Mouse (Mus musculus) midbrain, embryonic 16.5 days (tissue): ENCODE results near the gene Cpm. TPM values are rescaled to one million over a fixed set of nuclear protein-coding genes. Genes with fewer than 3 reads are reported as not detected.

Experiments
- ATAC-seq: fragments of 200-750 bp; cut with Nextera tagmentation; 2 replicates; pipeline ENCODE4 v1.8.0; 2017; ENCODE audit warnings: moderate TSS enrichment
- H3K27ac ChIP-seq: fragments of 300-500 bp; sonication (generic); 2 replicates; pipeline ENCODE4 v1.5.1; 2014; ENCODE audit warnings: mild to moderate bottlenecking, low read length, mixed read lengths
- H3K27me3 ChIP-seq: fragments of 300-500 bp; sonication (generic); 2 replicates; pipeline ENCODE4 v1.6.1; 2014; ENCODE audit warnings: low read depth, low read length, mixed read lengths; ENCODE audit not compliant: control insufficient read depth, insufficient read depth
- H3K36me3 ChIP-seq: fragments of 300-500 bp; sonication (generic); 2 replicates; pipeline ENCODE4 v1.6.1; 2014; ENCODE audit warnings: mild to moderate bottlenecking, low read length, moderate library complexity, mixed read lengths; ENCODE audit not compliant: control insufficient read depth, insufficient read depth
- H3K4me1 ChIP-seq: fragments of 300-500 bp; sonication (generic); 2 replicates; pipeline ENCODE4 v1.6.1; 2014; ENCODE audit warnings: mild to moderate bottlenecking, low read length, mixed read lengths; ENCODE audit not compliant: control insufficient read depth, insufficient read depth
- H3K4me2 ChIP-seq: fragments of 300-500 bp; sonication (generic); 2 replicates; pipeline ENCODE4 v1.6.1; 2014; ENCODE audit warnings: mild to moderate bottlenecking, low read length, mixed read lengths
- H3K4me3 ChIP-seq: fragments of 300-500 bp; sonication (generic); 2 replicates; pipeline ENCODE4 v1.5.1; 2014; ENCODE audit warnings: low read depth, mild to moderate bottlenecking, low read length, moderate library complexity, mixed read lengths
- H3K9ac ChIP-seq: fragments of 300-500 bp; sonication (generic); 2 replicates; pipeline ENCODE4 v1.6.1; 2014; ENCODE audit warnings: low read depth, low read length, mixed read lengths
- H3K9me3 ChIP-seq: fragments of 300-500 bp; sonication (generic); replicated peaks from 2 replicates; pipeline ENCODE4 v1.6.1; 2014; ENCODE audit warnings: mild to moderate bottlenecking, low read length, mixed read lengths; ENCODE audit not compliant: control insufficient read depth, poor library complexity, severe bottlenecking
- WGBS: fragments of 180-500 bp; shearing (Covaris S2); extraction: QIAGEN DNeasy Blood & Tissue Kit; methylation state at CpG from one replicate; pipeline ENCODE4 v1.1.7; 2014; 5-methylcytosine and 5-hydroxymethylcytosine counted together
- polyA plus RNA-seq: library from polyadenylated mRNA; unstranded; fragments of >200 nt; fragmentation: Nextera tagmentation; extraction: Ambion mirVana; gene quantifications from 2 replicates; pipeline ENCODE4 v1.2.1, GENCODE M21; 2015

Gene Cpm
- polyA plus RNA-seq, 1 experiment from 2014 or later = 13.5 TPM

DNA sequence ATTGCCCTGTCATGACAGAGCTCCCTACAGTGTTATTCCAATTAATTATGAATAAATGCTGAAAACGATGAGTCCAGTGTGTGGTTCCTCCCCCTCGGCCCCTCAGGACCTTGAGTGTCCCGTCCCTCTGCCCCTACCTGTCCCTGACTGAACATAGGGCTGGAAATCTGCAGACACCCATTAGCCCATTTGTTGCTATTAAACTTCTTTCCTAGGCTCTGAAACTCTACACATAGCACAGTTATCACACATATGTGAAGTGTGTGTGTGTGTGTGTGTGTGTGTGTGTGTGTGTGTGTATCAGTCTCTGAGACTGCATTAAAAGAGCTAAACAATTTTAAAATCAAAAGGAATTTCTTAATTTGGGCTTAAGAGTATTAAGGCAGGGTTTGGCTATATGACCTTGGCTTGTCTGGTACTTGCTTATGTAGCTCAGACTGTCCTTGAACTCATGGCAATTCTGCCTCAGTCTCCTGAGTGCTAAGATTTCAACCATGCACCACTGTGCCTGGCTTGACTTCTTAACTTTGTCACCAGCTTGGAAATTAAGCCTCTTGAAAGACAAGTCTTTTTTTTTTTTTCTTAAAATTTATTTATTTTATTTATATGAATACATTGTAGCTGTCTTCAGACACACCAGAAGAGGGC is 28.5 kb downstream of the Cpm start:
- ATAC-seq = no peak
- WGBS = 80% methylated on average over 3 of the region's 3 CpGs

DNA sequence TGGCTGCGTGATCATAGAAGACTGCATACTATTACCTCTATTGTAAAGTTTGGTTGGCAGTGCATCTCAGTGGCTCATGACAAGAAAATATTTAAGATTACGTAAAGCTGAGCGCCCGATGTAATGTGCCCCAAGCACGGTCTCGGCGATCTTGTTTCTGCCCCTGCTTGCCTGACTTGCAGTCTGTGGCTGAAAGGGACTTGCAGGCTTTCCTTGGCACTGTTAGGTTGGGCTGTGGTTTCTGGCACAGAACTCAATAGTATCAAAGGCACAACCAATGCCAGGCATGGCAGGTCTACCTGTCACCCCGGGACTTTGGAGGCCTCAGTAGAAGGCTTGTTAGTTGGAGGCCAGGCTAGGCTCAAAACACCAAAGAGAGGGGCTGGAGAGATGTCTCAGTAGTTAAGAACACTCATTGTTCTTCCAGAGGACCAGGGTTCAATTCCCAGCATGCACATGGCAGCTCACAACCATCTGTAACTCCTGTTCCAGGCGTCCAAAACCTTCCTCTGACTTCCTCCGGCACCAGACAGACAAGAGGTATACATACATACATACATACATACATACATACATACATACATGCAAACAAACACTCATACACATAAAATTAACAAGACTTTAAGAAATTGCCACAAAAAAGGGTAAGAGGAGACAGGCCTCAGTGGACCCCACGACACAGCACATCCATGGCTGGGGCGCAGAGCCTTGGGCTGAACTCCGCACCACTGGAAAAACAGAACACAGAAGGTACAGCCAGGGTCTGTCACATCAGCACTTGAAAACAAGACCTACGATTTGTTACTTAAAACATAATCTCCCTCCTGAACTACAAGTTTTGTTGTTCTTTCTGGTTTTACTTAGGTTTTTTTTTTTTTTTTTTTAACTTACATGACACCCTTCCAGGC is 29.5 kb downstream of the Cpm start:
- Histone ChIP-seq H3K9me3 (no peaks in the 10 kb centered on the region), H3K9ac (no peak overlapping the region), H3K4me2 (no peak overlapping the region), H3K27ac (no peak overlapping the region), H3K4me3 (no peak overlapping the region), H3K4me1 (no peaks in the 10 kb centered on the region), H3K27me3 (no peaks in the 10 kb centered on the region), H3K36me3 (no peaks in the 10 kb centered on the region)
- ATAC-seq = no peak
- WGBS = 95% methylated on average over 14 of the region's 14 CpGs

More for the DNA sequence above, 28.5 kb downstream of the Cpm start:
- Histone ChIP-seq H3K9ac (no peak overlapping the region), H3K36me3 (no peaks in the 10 kb centered on the region), H3K4me2 (no peak overlapping the region), H3K27ac (no peak overlapping the region), H3K4me3 (no peak overlapping the region), H3K27me3 (no peaks in the 10 kb centered on the region), H3K9me3 (no peaks in the 10 kb centered on the region), H3K4me1 (no peaks in the 10 kb centered on the region)

DNA sequence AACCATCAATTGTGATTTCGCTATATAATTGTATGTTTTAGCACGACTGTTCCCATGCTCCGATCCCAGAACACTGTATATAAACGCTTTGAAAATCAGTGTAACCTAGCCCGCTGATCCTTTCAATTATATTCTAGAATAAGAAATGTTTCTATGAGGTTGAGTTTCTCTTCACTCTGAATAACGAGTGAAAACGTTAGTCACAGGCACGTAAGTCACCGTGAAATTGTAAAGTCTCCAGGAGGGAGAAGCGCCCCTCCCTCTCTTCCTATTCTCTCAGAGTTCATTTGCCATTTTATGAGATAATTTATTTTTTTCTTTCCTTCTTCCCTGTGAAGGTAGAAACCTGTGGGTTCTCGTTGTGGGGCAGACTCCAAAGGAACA is 30.1 kb downstream of the Cpm start:
- H3K27me3 ChIP-seq = no peaks in the 10 kb centered on the region
- H3K4me1 ChIP-seq = no peaks in the 10 kb centered on the region
- no peak overlapping the region for H3K9ac ChIP-seq
- H3K27ac ChIP-seq = no peak overlapping the region
- no peak overlapping the region for H3K4me2 ChIP-seq
- H3K36me3 ChIP-seq = no peaks in the 10 kb centered on the region
- 51% methylated on average over 11 of the region's 11 CpGs for WGBS
- H3K9me3 ChIP-seq = no peaks in the 10 kb centered on the region
- ATAC-seq = no peak
- no peak overlapping the region for H3K4me3 ChIP-seq

DNA sequence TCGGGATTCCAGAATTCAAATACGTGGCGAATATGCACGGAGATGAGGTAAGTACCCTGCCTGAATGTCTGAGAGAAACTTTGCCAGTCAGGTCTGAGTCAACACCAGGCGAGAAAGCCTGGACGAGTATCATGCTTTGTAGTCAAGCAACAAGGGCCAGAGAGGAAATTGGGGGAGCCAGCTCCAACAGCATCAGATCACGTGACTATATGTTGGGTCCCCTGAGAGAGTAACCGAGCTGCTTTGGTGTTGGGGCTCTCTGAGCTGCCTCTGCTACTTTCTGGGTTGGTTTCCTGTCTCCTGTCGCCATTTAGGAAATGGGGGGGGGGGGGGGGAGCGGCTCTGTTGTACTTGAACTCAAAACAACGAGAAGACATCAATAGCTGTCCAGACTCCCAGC is 30.5 kb downstream of the Cpm start:
- Histone ChIP-seq H3K9ac (no peak overlapping the region), H3K9me3 (no peaks in the 10 kb centered on the region), H3K4me2 (no peak overlapping the region), H3K27ac (no peak overlapping the region), H3K36me3 (no peaks in the 10 kb centered on the region), H3K27me3 (no peaks in the 10 kb centered on the region), H3K4me3 (no peak overlapping the region), H3K4me1 (no peaks in the 10 kb centered on the region)
- WGBS = 68% methylated on average over 10 of the region's 11 CpGs
- no peak for ATAC-seq

DNA sequence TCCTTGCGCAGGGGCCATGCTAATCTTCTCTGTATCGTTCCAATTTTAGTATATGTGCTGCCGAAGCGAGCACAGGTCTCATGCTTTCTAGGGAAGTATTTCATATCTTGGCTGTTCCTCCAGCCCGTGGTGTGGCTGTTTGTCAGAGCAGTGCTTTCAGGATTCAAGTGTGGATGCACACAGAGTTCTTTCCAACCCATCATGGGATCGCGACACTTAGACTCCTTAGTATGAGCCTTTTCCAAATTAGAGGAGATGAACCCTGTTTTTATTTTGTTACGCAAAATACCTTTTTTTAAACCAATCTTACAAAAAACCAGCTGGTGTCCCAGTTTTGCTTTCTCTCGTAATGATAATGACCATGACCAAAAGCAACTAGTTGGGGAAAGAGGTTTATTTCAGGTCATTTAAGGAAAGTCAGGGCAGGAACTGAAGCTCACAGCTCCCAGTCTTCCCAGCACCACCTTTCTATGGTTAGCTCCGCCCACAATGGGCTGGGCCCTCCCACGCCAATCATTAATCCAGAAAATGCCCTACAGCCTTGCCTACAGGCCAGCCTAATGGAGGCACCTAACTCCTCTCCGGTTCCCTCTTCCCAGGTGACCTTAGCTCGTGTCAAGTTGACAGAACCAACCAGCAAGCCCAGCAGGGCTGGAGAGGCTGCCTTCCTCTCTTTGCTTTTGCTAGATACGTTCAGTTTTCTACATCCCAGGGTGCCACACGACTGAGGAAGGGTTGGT is 33.2 kb downstream of the Cpm start:
- Histone ChIP-seq H3K27ac (no peak overlapping the region), H3K9ac (no peak overlapping the region), H3K27me3 (no peaks in the 10 kb centered on the region), H3K36me3 (no peaks in the 10 kb centered on the region), H3K4me3 (no peak overlapping the region), H3K9me3 (no peaks in the 10 kb centered on the region), H3K4me1 (no peaks in the 10 kb centered on the region), H3K4me2 (no peak overlapping the region)
- ATAC-seq = no peak
- WGBS = 82% methylated on average over 15 of the region's 15 CpGs

DNA sequence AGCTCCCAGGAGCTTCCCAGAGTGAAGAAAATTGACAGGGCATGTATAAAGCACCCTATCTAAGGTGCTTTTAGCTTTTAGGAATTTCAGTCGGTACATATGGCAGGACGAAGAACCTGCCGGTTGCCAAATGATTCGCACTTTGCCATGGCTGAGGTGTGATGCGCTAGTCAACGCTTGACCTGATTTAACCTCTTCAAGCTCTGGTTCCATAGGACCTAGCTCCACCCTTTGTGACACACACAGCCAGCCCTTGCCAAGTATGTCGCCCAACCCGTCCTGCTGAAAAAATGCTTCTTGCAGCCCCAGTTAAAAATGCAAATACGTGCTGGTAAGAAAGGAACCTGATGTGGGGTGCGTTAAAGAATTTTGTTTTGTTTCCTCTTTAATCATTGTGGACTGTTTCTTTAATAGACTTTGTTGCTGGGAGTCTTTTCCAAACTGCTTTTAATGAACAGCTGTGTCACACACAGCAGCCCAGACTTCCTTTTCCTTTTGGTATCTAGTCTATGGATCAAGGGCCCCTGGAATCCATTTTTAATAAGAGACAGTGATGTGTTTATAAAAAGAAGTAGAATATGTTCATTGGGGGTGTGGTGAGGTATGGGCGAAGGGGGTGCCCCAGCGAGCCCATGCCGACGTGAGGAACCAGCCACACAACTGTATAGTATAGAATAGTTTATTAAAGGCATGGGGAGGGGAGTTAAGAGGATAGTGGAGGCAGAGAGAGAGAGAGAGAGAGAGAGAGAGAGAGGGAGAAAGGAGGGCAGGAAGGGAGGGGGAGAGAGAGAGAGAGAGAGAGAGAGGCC is 34.0 kb downstream of the Cpm start:
- H3K9ac ChIP-seq = no peak overlapping the region
- ATAC-seq = no peak
- H3K9me3 ChIP-seq = no peaks in the 10 kb centered on the region
- H3K4me2 ChIP-seq = no peak overlapping the region
- no peak overlapping the region for H3K27ac ChIP-seq
- H3K4me1 ChIP-seq = no peaks in the 10 kb centered on the region
- H3K27me3 ChIP-seq = no peaks in the 10 kb centered on the region
- no peaks in the 10 kb centered on the region for H3K36me3 ChIP-seq
- 83% methylated on average over 14 of the region's 14 CpGs for WGBS
- H3K4me3 ChIP-seq = no peak overlapping the region

DNA sequence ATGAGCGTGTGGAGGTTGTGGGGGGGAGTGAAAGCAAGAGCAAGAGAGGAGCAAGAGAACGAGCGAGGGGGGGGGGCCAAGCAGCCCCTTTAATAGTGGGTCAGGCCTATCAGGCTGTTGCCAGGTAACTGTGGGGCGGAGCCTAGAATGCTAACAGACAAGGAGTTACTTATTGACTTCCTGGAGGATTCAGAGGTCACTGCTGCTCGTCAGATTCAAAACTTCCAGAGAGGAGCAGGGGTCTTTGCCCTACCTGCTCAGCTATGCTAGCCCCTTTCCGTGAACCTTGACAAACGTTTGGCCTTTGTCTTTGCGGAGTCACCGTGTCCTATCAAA is 34.5 kb downstream of the Cpm start:
- WGBS = 22% methylated on average over 9 of the region's 9 CpGs
- Histone ChIP-seq H3K4me1 (no peaks in the 10 kb centered on the region), H3K4me3 (no peak overlapping the region), H3K9me3 (no peaks in the 10 kb centered on the region), H3K27ac (no peak overlapping the region), H3K27me3 (no peaks in the 10 kb centered on the region), H3K9ac (no peak overlapping the region), H3K36me3 (no peaks in the 10 kb centered on the region), H3K4me2 (peak overlapping the region; percentile 8; the same call in 1 of the 2 replicates)
- ATAC-seq = 0 out of 2 replicates have a peak, but pooled peaks have one; percentile 28

DNA sequence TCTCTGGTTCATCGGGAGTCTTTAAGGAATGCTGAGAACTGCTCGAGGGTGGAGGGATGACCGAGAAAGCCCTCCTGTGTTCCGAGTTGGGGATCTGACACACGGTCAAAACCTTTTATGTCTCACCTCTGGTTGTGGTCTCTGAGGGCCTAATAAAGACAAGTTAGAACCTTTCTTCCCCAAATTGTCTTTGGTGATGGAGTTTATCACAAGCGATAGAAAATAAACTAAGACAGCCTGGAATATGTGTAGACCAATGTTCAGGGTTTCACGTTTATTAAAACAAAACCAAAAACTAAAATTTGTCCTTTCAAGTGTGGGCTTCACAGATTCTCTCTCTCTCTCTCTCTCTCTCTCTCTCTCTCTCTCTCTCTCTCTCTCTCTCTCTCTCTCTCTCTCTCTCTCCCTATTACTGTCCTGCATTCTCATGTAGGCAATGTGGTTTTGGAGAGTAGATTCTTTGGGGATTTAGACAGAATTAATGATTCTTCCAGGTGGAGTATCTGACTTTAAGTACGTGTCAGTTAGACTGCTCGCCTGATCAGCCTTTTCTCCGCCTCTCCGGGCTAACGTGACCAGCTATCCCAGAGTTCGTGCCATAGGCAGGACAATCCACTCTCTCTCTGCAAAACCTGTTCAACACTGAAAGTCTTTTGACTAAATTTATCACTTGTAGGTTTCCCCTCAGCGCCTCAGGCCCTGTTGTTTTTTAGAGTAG is 35.1 kb downstream of the Cpm start:
- Histone ChIP-seq H3K4me3 (no peak overlapping the region), H3K27ac (no peak overlapping the region), H3K4me1 (no peaks in the 10 kb centered on the region), H3K27me3 (no peaks in the 10 kb centered on the region), H3K4me2 (peak overlapping the region; percentile 8; the same call in 1 of the 2 replicates), H3K9ac (no peak overlapping the region), H3K36me3 (no peaks in the 10 kb centered on the region), H3K9me3 (no peaks in the 10 kb centered on the region)
- no peak for ATAC-seq
- 57% methylated on average over 14 of the region's 14 CpGs for WGBS
